Mouse (Mus musculus) lung, postnatal 0 days (tissue): ENCODE measurements around the gene Ccdc85c.

Experiments used
- CTCF ChIP-seq: IDR thresholded peaks from 2 replicates; pipeline ENCODE4 v1.5.1; 2016; ENCODE audit warnings: antibody characterized with exemption, mild to moderate bottlenecking
- EP300 ChIP-seq: IDR thresholded peaks from 2 replicates; pipeline ENCODE4 v1.6.1; 2016; ENCODE audit warnings: antibody characterized with exemption, mild to moderate bottlenecking, control low read depth

GRCm38 (mm10) chr12:108230077-108230476, 45.1 kb downstream of the Ccdc85c start:
- TF ChIP-seq EP300 (no peak), CTCF (no peak)
